Mouse (Mus musculus) E14TG2a.4 (cell line): ENCODE measurements at regions not wholly inside any gene's neighbourhood (a gene's known extent, or its start where the extent isn't known, plus 50 kb on each side); places are given as distances from the start of the nearest gene placed in this dataset.

ENCODE experiments used
- CTCF ChIP-seq: conservative IDR thresholded peaks from 2 replicates; pipeline ENCODE4 v1.5.1; 2014; ENCODE audit warnings: low read length
- POU5F1 ChIP-seq: IDR thresholded peaks from 2 replicates; pipeline ENCODE4 v1.6.1; 2014; ENCODE audit warnings: low read length, borderline replicate concordance

GRCm38 (mm10) chr13:11164130-11164529 is 803.5 kb upstream of the Chrm3 start:
- TF ChIP-seq CTCF: no peak
- TF ChIP-seq POU5F1: no peak
